Mouse (Mus musculus) bone marrow macrophage, adult 2 months (primary cell): ENCODE measurements around the gene Hnrnpd.

Experiments used
- CTCF ChIP-seq: IDR thresholded peaks from 2 replicates; pipeline ENCODE4 v1.5.1; 2012; ENCODE audit warnings: low read depth, mild to moderate bottlenecking, low read length, moderate library complexity
- POLR2A ChIP-seq: IDR thresholded peaks from 2 replicates; pipeline ENCODE4 v1.6.1; 2012; ENCODE audit warnings: mild to moderate bottlenecking, low read depth, low read length, borderline replicate concordance

GRCm38 (mm10) chr5:99958666-99959065 lies 20.1 kb downstream of the Hnrnpd start:
- TF ChIP-seq CTCF = no peak
- no peak for TF ChIP-seq POLR2A
